Mouse (Mus musculus) cerebellum, adult 2 months (tissue): ENCODE data around the gene Myo3a. TPM values are rescaled to one million over a fixed set of nuclear protein-coding genes. Genes with fewer than 3 reads are reported as not detected.

Experiments
- DNase-seq, 2 experiments: peaks; one replicate each; pipeline ENCODE4 v3.0.0; 2021
- H3K27ac ChIP-seq: fragments of 200-500 bp; 2 replicates; pipeline ENCODE4 v1.5.1; 2012; ENCODE audit warnings: low read length, control low read depth, inconsistent platforms; ENCODE audit not compliant: insufficient read depth
- H3K27me3 ChIP-seq: fragments of 200-500 bp; 2 replicates; pipeline ENCODE4 v1.6.1; 2012; ENCODE audit warnings: inconsistent platforms, mild to moderate bottlenecking, low read length, moderate library complexity; ENCODE audit not compliant: control insufficient read depth, insufficient read depth
- H3K4me1 ChIP-seq: fragments of 200-500 bp; 2 replicates; pipeline ENCODE4 v1.6.1; 2011; ENCODE audit warnings: low read length; ENCODE audit not compliant: control insufficient read depth, insufficient read depth
- H3K4me3 ChIP-seq: fragments of 200-500 bp; replicated peaks from 2 replicates; pipeline ENCODE3; 2011; ENCODE audit warnings: mild to moderate bottlenecking, low read depth, low read length, control low read depth; ENCODE audit not compliant: insufficient read depth
- CTCF ChIP-seq: fragments of 200-500 bp; IDR thresholded peaks from 2 replicates; pipeline ENCODE4 v1.5.1; 2011; ENCODE audit warnings: low read depth, mild to moderate bottlenecking, control low read depth, low read length, moderate library complexity, borderline replicate concordance; ENCODE audit not compliant: insufficient read depth
- POLR2A ChIP-seq: fragments of 200-500 bp; IDR thresholded peaks from 2 replicates; pipeline ENCODE4 v1.6.1; 2011; ENCODE audit warnings: low read length, control low read depth, borderline replicate concordance; ENCODE audit not compliant: insufficient read depth
- WGBS: fragments of 180-500 bp; shearing (Covaris S2); methylation state at CpG from one replicate; pipeline ENCODE4 v1.1.7; 2018; 5-methylcytosine and 5-hydroxymethylcytosine counted together
- polyA plus RNA-seq: library from polyadenylated mRNA; depleted of rRNA; stranded (reverse); fragments of >200 nt; gene quantifications from 2 replicates; pipeline ENCODE4 v1.2.3, GENCODE M21; 2012

Myo3a gene
- polyA plus RNA-seq, 1 experiment, result not detected

- no peaks in the 10 kb centered on the region for H3K27me3 ChIP-seq
- 26% methylated on average over 1 of the region's 1 CpGs for WGBS
These were observed 418.8 kb downstream of the Myo3a start for GRCm38 (mm10) chr2:22646134-22646533.

GRCm38 (mm10) chr2:22648394-22648793 is 421.1 kb downstream of the Myo3a start:
- Histone ChIP-seq H3K4me3 (no peak overlapping the region), H3K27ac (no peak overlapping the region), H3K27me3 (no peaks in the 10 kb centered on the region), H3K4me1 (no peaks in the 10 kb centered on the region)
- no peak for DNase-seq
- 24% methylated on average over 1 of the region's 1 CpGs for WGBS
- TF ChIP-seq POLR2A, result no peak
- no peak for TF ChIP-seq CTCF

More at GRCm38 (mm10) chr2:22646134-22646533, 418.8 kb downstream of the Myo3a start:
- Histone ChIP-seq H3K27ac (no peak overlapping the region), H3K4me3 (no peak overlapping the region), H3K4me1 (no peaks in the 10 kb centered on the region)
- no peak for DNase-seq
- TF ChIP-seq CTCF (no peak), POLR2A (no peak)

GRCm38 (mm10) chr2:22651826-22652225 is 424.5 kb downstream of the Myo3a start:
- no peak for DNase-seq
- Histone ChIP-seq H3K4me1 (no peaks in the 10 kb centered on the region), H3K27me3 (no peaks in the 10 kb centered on the region), H3K27ac (no peak overlapping the region), H3K4me3 (no peak overlapping the region)
- TF ChIP-seq CTCF (no peak), POLR2A (no peak)
- 83% methylated on average over 4 of the region's 4 CpGs for WGBS

- TF ChIP-seq POLR2A (no peak), CTCF (no peak)
- no peak for DNase-seq
- WGBS, result 75% methylated on average over 1 of the region's 1 CpGs
- Histone ChIP-seq H3K4me1 (no peaks in the 10 kb centered on the region), H3K4me3 (no peak overlapping the region), H3K27me3 (no peaks in the 10 kb centered on the region), H3K27ac (no peak overlapping the region)
These were observed 436.4 kb downstream of the Myo3a start for GRCm38 (mm10) chr2:22663731-22664130.
